Mouse (Mus musculus) spleen, postnatal 0 days (tissue): ENCODE results near the gene Zfp979. TPM values are rescaled to one million over a fixed set of nuclear protein-coding genes. Genes with fewer than 3 reads are reported as not detected.

ENCODE experiments used
- polyA plus RNA-seq: library from polyadenylated mRNA; unstranded; fragments of >200 nt; fragmentation: Nextera tagmentation; extraction: Ambion mirVana; gene quantifications from 2 replicates; pipeline ENCODE4 v1.2.1, GENCODE M21; 2015

The Zfp979 gene
- 3.4 and 3.7 TPM in 2 replicates for polyA plus RNA-seq

DNA sequence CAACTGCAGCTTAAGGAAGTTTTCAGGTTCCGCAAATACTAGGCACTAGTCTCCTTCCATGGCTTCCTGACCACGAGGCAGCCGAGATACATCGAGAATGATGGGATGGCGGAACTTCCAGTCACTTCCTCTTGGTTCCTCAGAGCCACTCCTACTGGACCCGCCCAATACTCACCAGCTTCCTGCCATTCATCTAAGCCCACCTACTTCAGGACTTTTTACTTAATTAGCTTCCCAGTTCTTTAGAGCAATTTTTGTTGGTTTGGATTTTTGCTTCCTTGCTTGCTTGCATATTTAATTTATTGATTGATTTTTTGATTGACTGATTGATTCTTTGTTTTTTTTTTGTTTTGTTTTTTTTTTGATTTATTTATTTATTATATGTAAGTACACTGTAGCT is at the start of gene Zfp979:
Gene Zfp979 (minus strand): TSS at position 101 of the 400 bp plus-strand sequence.

Other genes with a start within 250 kb of the Zfp979 start
- gene Zfp982, start 150.1 kb downstream of the Zfp979 start, polyA plus RNA-seq = 2.8 and 4.4 TPM in 2 replicates
- 0.61 and 0.64 TPM in 2 replicates for gene Gm16503, start 102.3 kb downstream of the Zfp979 start, polyA plus RNA-seq
- 0.19 and 0.27 TPM in 2 replicates for gene Zfp985, start 89.2 kb downstream of the Zfp979 start, polyA plus RNA-seq
- not detected in 2 replicates for gene Zfp534, start 60.0 kb upstream of the Zfp979 start, polyA plus RNA-seq
- gene Zfp984, start 167.3 kb upstream of the Zfp979 start, polyA plus RNA-seq = 9.1 and 9.3 TPM in 2 replicates
- 2.3 and 3.1 TPM in 2 replicates for gene Zfp933, start 205.9 kb upstream of the Zfp979 start, polyA plus RNA-seq
- gene Miip, start 226.3 kb upstream of the Zfp979 start, polyA plus RNA-seq = 38.2 and 40.9 TPM in 2 replicates
- 2.2 and 2.7 TPM in 2 replicates for gene Fv1, start 226.5 kb upstream of the Zfp979 start, polyA plus RNA-seq